Mouse (Mus musculus) v-Abl transformed pro-B cells (cell line): Measurements from ENCODE around the gene Atg5.

Experiments
- in situ Hi-C, 2 experiments: fragments of 400-800 bp; cut with MboI; formaldehyde crosslinking; loops; one replicate each; pipeline ENCODE4 v1.15.1; 2025; ENCODE audit not compliant: unreplicated experiment in 2 of 2

Gene Atg5

GRCm38 (mm10) chr10:44380476-44381208 lies 112.5 kb downstream of the Atg5 start:
- in situ Hi-C loops, result loop anchor here in 1 of 2 experiments (5.0 kb wide), 1 partner anchor 77 kb away; no protein-coding TSS in a partner anchor

DNA sequence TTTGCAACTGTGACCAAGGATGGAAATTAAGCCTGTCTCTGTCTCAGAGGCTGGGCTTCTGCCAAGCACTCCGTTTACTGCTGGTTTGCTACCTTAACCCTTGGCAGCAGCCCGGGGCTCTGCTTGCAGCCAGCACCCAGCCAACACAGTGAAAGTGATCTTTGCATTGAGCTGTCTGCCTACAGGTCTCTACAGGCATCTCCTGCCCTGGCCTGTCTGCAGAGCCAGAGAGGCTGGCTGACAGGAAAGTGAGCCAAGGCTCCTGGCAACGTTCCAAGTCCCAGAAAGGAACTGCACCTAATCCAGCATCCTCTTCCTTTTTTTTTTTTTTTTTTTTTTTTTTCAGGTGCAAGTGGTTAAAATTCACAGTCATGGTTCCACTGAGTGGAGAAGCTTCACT lies 113.2 kb downstream of the Atg5 start:
- in situ Hi-C loops, result loop anchor here in 1 of 2 experiments (5.0 kb wide), 1 partner anchor 76 kb away; no protein-coding TSS in a partner anchor

GRCm38 (mm10) chr10:44381948-44382347 lies 113.8 kb downstream of the Atg5 start:
- in situ Hi-C loops, result loop anchor here in 1 of 2 experiments (5.0 kb wide), 1 partner anchor 75 kb away; no protein-coding TSS in a partner anchor

DNA sequence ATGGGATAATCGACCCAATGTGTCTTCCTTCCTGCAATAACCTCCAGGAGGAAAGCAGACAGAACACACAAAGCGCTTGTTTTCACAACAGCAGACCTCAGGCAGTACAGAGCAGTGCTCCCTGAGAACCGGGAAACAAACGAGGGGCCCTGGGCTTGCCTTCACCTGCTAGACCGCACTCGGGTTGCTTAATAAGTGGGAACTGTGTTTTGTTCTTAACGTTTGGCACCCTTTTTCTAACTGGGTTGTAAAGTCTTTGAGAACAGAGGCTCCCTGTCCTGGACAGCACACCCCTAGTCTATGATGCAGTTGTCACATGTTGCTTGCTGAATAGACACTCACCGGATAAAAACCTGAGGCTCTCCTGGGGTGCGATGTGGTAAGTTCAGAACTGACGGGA lies 115.1 kb downstream of the Atg5 start:
- in situ Hi-C loops, result loop anchor here in 1 of 2 experiments (5.0 kb wide), 1 partner anchor 74 kb away; no protein-coding TSS in a partner anchor

GRCm38 (mm10) chr10:44385227-44385626 lies 117.1 kb downstream of the Atg5 start:
- in situ Hi-C loops, result no loop called here

GRCm38 (mm10) chr10:44388706-44389233 lies 120.6 kb downstream of the Atg5 start:
- in situ Hi-C loops, result no loop called here

- in situ Hi-C loops, result no loop called here
Measured at GRCm38 (mm10) chr10:44390286-44390685, 122.1 kb downstream of the Atg5 start.

DNA sequence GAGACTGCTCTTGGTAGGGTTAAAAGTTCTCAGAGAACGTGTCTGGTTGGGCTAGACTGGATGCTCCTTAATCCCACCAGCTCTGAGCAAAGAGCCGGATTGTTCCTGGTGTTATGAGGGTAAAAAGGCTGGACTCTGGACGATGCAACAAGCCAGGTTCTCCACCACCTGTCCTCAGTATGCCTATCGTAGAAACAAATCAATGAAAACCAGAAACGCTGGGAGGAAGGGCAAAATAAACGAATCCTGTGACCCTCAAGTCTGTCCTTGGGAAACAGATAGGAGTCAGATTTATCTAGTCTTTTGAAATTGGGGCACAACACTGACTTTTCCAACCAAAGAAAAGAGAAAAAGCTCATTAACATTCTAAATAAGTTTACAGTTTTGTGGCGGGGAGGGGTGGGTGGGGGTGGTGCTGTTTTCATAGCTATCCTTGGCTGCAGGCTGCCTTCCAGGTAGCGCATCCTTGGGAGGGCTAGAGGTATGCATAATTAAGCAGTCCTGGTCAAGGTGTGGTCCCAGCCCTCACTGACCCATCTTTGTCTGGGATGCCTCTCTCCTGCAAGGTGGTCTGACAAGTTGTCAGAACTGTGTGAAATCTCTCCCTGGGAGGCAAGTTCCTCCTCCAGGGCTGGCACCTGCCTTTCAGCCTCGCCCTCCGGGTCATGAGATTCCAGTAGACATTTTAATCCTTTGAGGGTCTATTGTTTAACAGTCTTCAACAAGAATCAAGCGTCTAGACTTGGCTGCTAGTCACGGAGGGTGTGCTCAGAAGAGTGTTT lies 123.5 kb downstream of the Atg5 start:
- in situ Hi-C loops, result no loop called here

DNA sequence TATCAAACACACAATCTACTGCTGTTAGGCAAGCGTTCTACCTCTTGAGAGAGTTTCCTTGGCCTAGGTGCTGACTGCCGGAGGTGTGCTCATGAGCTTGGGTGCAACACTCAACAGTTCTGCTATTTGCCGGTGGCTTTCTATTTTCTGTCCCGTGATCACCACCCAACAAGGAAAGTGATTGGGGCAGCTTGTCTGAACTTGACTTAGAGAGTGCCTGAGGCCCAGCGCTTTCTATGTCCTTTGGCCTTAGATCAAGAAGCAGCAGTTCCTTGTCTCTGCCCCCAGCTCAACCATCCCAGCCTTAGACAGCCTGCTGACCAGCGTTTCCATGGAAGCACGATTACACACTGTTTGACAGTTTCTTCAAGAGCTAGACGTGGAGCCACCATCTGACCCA lies 124.7 kb downstream of the Atg5 start:
- in situ Hi-C loops, result no loop called here

DNA sequence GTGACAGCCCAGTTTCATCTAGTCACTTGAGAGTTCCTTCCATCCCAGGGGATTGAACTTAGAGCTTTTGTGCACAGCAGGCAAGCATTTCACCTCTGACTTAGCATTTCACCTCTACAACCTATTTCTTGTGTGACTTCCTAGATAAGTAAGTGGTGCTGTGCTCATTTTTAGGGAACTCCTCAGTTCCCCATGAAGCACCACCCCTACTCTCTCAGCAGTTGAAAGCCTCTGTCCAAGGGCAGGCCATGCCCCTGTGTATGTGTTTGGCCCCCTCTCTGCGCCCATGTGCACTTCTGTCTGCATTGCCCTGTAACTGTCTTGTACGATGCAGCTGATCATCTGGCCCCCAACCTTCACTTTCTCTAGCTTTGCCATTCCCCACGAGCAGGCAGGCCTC lies 132.0 kb downstream of the Atg5 start:
- in situ Hi-C loops, result no loop called here

DNA sequence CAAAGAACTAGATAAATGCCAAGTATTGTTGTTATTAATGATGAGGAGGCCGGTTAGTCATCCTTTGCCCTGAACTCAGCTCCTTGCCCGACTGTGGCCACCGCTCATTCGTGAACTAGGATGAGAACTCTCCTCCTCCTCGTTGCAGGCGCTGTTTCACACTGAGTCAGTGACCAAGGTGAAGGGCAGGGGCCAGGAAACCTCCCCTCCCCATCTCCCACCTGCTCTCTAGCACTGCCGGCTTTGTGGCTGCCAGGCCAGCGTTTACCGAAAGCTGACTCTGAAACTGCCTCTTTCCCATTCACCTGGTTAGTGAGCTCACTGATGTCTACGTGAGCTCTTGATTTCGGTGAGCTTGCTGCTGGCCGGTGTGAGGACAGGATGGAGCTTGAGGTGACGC lies 132.4 kb downstream of the Atg5 start:
- in situ Hi-C loops, result no loop called here

DNA sequence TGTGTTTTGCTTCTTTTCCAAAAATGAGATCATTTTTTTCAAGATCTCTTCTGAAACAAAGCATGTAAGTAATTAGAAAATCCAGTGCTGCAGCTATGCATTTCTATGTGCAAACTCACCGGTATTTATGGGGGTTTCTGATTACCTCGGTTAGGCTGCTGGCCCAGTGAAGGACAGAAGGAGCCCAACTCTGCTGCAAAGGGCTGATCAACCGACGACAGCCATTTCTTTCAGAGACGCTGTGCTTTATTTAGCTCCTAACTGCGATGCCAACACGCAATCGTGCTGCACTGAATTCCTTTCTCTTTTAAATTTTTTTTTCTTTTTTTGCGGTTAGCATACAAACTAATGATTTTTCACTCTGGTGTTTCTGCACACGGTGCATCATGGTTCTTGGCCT lies 133.4 kb downstream of the Atg5 start:
- in situ Hi-C loops, result no loop called here

- in situ Hi-C loops, result no loop called here
Measured at GRCm38 (mm10) chr10:44403415-44403814, 135.3 kb downstream of the Atg5 start.

GRCm38 (mm10) chr10:44409054-44409453 lies 140.9 kb downstream of the Atg5 start:
- in situ Hi-C loops, result no loop called here

- in situ Hi-C loops, result no loop called here
Measured at GRCm38 (mm10) chr10:44409958-44410357, 141.8 kb downstream of the Atg5 start.
